Mouse (Mus musculus): Measurements from ENCODE around the gene Ube2ql1. TPM values are rescaled to one million over a fixed set of nuclear protein-coding genes. Genes with fewer than 3 reads are reported as not detected.

Ube2ql1 gene
- polyA plus RNA-seq (2012; ENCODE audit: insufficient read depth, low replicate concordance), result not detected in 2 replicates

DNA sequence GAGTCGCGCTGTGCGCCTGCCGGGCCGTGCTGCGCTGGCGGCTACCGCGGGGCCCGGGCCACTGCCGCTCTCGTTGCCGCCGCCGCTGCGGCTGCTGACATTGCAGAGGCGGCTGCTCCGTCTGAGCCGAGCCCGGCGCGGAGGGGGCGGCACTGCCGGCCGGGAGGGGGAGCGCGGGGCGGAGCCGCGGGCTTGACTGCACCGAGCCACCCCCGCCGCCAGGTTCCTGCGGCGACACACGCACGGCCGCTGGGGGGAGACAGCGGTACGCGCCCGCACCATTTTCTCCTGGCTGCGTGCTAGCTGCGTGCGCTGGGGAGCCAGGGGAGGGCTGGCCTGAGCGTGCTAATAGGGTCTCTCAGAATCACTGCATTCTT lies at the start of gene Ube2ql1:
Gene Ube2ql1 (minus strand): TSS at position 131 of the 377 bp plus-strand sequence.
- H3K36me3 ChIP-seq (replicated peaks; ENCODE audit: low read length), result no peaks in the 10 kb centered on the region
- peak within 1 kb of the TSS; percentile 86 for H3K4me3 ChIP-seq (replicated peaks)
- H3K9me3 ChIP-seq, result peaks cover 12% of the 10 kb centered on the region
- peaks cover 77% of the 10 kb centered on the region for H3K27me3 ChIP-seq (replicated peaks)
- peaks cover 22% of the 10 kb centered on the region for H3K4me1 ChIP-seq
- TF ChIP-seq FLI1 (IDR thresholded peaks at IDR 0.05; ENCODE audit: low read length) (no peak), GATA1 (IDR thresholded peaks at IDR 0.05; ENCODE audit: borderline replicate concordance, low read length) (no peak)

DNA sequence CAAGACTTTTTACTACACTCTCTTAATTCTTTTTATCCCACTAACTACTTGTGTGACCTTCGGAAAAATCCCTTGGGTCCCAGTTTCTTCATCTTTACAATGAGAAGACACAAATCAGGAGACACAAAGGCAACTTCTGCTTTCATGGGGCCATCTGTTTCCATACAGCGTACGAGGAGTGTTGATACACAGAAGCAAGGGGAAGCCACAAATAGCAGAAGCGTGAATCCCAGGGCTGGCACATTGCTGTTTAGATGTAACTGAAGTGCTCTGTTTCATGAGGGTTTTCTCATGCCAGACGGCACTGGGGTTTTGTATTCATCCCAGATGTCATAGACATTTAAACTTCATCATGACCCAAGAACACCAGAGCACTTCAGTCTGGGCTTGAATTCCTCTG lies 49.0 kb upstream of the Ube2ql1 start:
- Histone ChIP-seq H3K36me3 (replicated peaks; ENCODE audit: low read length) (no peaks in the 10 kb centered on the region), H3K4me3 (replicated peaks) (no peak overlapping the region), H3K27me3 (replicated peaks) (peaks cover 14% of the 10 kb centered on the region), H3K9me3 (no peaks in the 10 kb centered on the region), H3K4me1 (no peaks in the 10 kb centered on the region)
- no peak for TF ChIP-seq FLI1 (IDR thresholded peaks at IDR 0.05; ENCODE audit: low read length)
- TF ChIP-seq GATA1 (IDR thresholded peaks at IDR 0.05; ENCODE audit: borderline replicate concordance, low read length), result no peak

DNA sequence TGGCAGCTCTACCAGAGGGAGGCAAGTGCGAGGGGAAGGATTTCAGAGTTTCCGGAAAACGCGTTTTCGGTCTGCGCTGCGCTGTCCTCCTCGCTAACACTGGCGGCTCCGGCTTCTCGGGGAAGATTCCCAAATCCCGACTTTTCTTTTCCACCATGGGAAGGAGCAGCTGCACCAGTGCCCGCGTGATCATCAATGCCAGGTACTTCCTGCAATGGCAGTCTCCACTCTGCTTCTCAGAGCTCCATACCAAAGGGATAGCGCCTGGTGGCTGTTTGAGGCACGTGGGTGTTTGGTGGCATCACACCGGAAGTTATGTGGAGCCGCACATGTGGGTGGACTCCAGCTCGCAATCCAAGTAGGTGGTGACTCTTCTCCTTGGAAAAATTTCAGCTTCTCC lies 38.5 kb upstream of the Ube2ql1 start:
- TF ChIP-seq GATA1 (IDR thresholded peaks at IDR 0.05; ENCODE audit: borderline replicate concordance, low read length) (no peak), FLI1 (IDR thresholded peaks at IDR 0.05; ENCODE audit: low read length) (no peak)
- Histone ChIP-seq H3K36me3 (replicated peaks; ENCODE audit: low read length) (no peaks in the 10 kb centered on the region), H3K9me3 (no peaks in the 10 kb centered on the region; the same call in 1 of the 2 replicates), H3K4me3 (replicated peaks) (no peak overlapping the region), H3K4me1 (no peaks in the 10 kb centered on the region), H3K27me3 (replicated peaks) (peaks cover 2% of the 10 kb centered on the region)

DNA sequence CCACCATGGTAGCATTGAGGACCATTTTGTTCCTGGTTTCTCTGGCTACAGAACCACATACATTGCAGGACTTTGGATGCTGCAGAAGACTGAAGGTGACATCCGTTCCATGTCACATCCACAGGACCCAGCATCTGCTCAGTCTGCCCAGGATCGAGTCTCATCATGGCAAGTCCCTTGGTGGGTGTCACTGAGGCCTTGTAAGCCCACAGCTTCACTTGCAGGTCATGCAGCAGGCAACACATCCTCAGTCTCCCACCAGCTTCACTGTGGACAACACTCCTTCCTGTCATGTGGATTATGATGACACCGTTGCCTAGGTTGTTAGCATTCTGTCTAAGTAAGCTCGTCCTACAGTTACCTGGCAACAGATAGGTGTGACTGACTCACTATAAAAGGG lies 32.7 kb upstream of the Ube2ql1 start:
- Histone ChIP-seq H3K36me3 (replicated peaks; ENCODE audit: low read length) (no peaks in the 10 kb centered on the region), H3K4me1 (no peaks in the 10 kb centered on the region; the same call in 1 of the 2 replicates), H3K9me3 (peaks cover 33% of the 10 kb centered on the region), H3K27me3 (replicated peaks) (peaks cover 2% of the 10 kb centered on the region), H3K4me3 (replicated peaks) (peak overlapping the region; percentile 29)
- no peak for TF ChIP-seq FLI1 (IDR thresholded peaks at IDR 0.05; ENCODE audit: low read length)
- no peak for TF ChIP-seq GATA1 (IDR thresholded peaks at IDR 0.05; ENCODE audit: borderline replicate concordance, low read length)

GRCm38 (mm10) chr13:69770538-69771456 lies 31.1 kb upstream of the Ube2ql1 start:
- H3K4me3 ChIP-seq (replicated peaks), result no peak overlapping the region
- no peak for TF ChIP-seq GATA1 (IDR thresholded peaks at IDR 0.05; ENCODE audit: borderline replicate concordance, low read length)
- TF ChIP-seq FLI1 (IDR thresholded peaks at IDR 0.05; ENCODE audit: low read length), result no peak
- peaks cover 36% of the 10 kb centered on the region for H3K9me3 ChIP-seq

DNA sequence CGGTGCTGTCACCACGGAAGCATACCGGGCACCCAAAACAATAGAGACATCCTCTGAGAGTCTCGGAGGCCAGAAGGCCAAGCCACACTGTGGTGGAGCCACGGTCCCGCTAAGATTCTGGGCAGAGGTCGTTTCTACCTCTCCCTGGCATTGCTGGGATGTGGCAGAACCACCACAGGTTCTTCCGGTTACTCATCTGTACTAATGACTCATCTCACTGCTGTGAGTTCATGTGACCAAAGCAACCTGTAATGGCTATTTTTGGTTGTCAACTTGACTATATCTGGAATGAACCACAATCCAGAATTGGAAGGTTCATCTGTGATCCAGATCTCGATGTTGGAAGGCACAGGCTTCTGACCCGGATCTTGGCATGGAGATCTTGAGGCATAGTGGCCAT lies 28.5 kb upstream of the Ube2ql1 start:
- Histone ChIP-seq H3K36me3 (replicated peaks; ENCODE audit: low read length) (no peaks in the 10 kb centered on the region), H3K4me3 (replicated peaks) (no peak overlapping the region)
- no peak for TF ChIP-seq FLI1 (IDR thresholded peaks at IDR 0.05; ENCODE audit: low read length)
- TF ChIP-seq GATA1 (IDR thresholded peaks at IDR 0.05; ENCODE audit: borderline replicate concordance, low read length), result no peak

More at GRCm38 (mm10) chr13:69770538-69771456, 31.1 kb upstream of the Ube2ql1 start:
- Histone ChIP-seq H3K27me3 (replicated peaks) (peaks cover 2% of the 10 kb centered on the region), H3K4me1 (no peaks in the 10 kb centered on the region; the same call in 1 of the 2 replicates), H3K36me3 (replicated peaks; ENCODE audit: low read length) (no peaks in the 10 kb centered on the region)

GRCm38 (mm10) chr13:69764646-69765045 lies 25.0 kb upstream of the Ube2ql1 start:
- H3K27me3 ChIP-seq (replicated peaks), result peaks cover 1% of the 10 kb centered on the region
- TF ChIP-seq FLI1 (IDR thresholded peaks at IDR 0.05; ENCODE audit: low read length), result no peak
- TF ChIP-seq GATA1 (IDR thresholded peaks at IDR 0.05; ENCODE audit: borderline replicate concordance, low read length), result no peak
- no peak overlapping the region for H3K4me3 ChIP-seq (replicated peaks)
- H3K9me3 ChIP-seq, result peaks cover 24% of the 10 kb centered on the region
- no peaks in the 10 kb centered on the region for H3K36me3 ChIP-seq (replicated peaks; ENCODE audit: low read length)
- H3K4me1 ChIP-seq, result no peaks in the 10 kb centered on the region

More for the DNA sequence above, 28.5 kb upstream of the Ube2ql1 start:
- Histone ChIP-seq H3K27me3 (replicated peaks) (peaks cover 2% of the 10 kb centered on the region), H3K4me1 (no peaks in the 10 kb centered on the region; the same call in 1 of the 2 replicates), H3K9me3 (peaks cover 41% of the 10 kb centered on the region)

DNA sequence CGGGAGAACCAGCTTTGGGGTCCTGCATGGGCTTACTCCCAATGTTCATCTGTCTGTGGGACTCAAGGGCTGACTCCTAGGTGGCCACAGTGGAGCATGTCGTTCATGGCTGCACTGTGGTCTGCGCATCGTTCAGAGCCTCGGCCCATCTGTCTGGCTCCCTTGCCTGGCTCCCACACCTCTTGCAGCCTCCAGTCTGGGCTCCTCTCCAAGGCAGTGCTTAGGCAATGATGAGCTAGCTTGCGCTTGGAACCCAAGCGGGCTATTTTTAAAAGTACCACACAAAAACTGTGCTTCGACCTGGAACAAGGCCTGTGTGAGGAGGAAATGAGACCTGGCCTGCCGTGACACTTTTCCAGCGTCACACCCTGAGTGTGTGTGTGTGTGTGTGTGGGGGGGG lies 21.7 kb upstream of the Ube2ql1 start:
- no peaks in the 10 kb centered on the region for H3K4me1 ChIP-seq
- H3K27me3 ChIP-seq (replicated peaks), result peaks cover 1% of the 10 kb centered on the region
- TF ChIP-seq GATA1 (IDR thresholded peaks at IDR 0.05; ENCODE audit: borderline replicate concordance, low read length) (no peak), FLI1 (IDR thresholded peaks at IDR 0.05; ENCODE audit: low read length) (no peak)
- 0 out of 2 replicates have a peak, but pooled peaks cover 7% of the 10 kb centered on the region for H3K9me3 ChIP-seq
- no peaks in the 10 kb centered on the region for H3K36me3 ChIP-seq (replicated peaks; ENCODE audit: low read length)
- H3K4me3 ChIP-seq (replicated peaks), result no peak overlapping the region

GRCm38 (mm10) chr13:69758979-69759378 lies 19.3 kb upstream of the Ube2ql1 start:
- TF ChIP-seq FLI1 (IDR thresholded peaks at IDR 0.05; ENCODE audit: low read length), result no peak
- TF ChIP-seq GATA1 (IDR thresholded peaks at IDR 0.05; ENCODE audit: borderline replicate concordance, low read length), result no peak
- no peaks in the 10 kb centered on the region for H3K9me3 ChIP-seq

GRCm38 (mm10) chr13:69752875-69753274 lies 13.2 kb upstream of the Ube2ql1 start:
- no peaks in the 10 kb centered on the region for H3K27me3 ChIP-seq (replicated peaks)
- no peaks in the 10 kb centered on the region for H3K9me3 ChIP-seq
- H3K4me1 ChIP-seq, result no peaks in the 10 kb centered on the region
- H3K36me3 ChIP-seq (replicated peaks; ENCODE audit: low read length), result no peaks in the 10 kb centered on the region
- H3K4me3 ChIP-seq (replicated peaks), result no peak overlapping the region
- TF ChIP-seq FLI1 (IDR thresholded peaks at IDR 0.05; ENCODE audit: low read length) (no peak), GATA1 (IDR thresholded peaks at IDR 0.05; ENCODE audit: borderline replicate concordance, low read length) (no peak)

More at GRCm38 (mm10) chr13:69758979-69759378, 19.3 kb upstream of the Ube2ql1 start:
- Histone ChIP-seq H3K27me3 (replicated peaks) (peaks cover 1% of the 10 kb centered on the region), H3K36me3 (replicated peaks; ENCODE audit: low read length) (no peaks in the 10 kb centered on the region), H3K4me1 (no peaks in the 10 kb centered on the region), H3K4me3 (replicated peaks) (no peak overlapping the region)
